Mouse (Mus musculus): ENCODE results near the gene Tnfrsf1a. TPM values are rescaled to one million over a fixed set of nuclear protein-coding genes. Genes with fewer than 3 reads are reported as not detected.
"Not testable (repeated sequence)": the region's sequence is repeated elsewhere in the genome, so short reads cannot be mapped to it uniquely, and the experiment has no call there.

Gene Tnfrsf1a
- polyA plus RNA-seq (2015; fragmentation: Nextera tagmentation; extraction: Ambion mirVana): 30.5 and 32.8 TPM in 2 replicates

DNA sequence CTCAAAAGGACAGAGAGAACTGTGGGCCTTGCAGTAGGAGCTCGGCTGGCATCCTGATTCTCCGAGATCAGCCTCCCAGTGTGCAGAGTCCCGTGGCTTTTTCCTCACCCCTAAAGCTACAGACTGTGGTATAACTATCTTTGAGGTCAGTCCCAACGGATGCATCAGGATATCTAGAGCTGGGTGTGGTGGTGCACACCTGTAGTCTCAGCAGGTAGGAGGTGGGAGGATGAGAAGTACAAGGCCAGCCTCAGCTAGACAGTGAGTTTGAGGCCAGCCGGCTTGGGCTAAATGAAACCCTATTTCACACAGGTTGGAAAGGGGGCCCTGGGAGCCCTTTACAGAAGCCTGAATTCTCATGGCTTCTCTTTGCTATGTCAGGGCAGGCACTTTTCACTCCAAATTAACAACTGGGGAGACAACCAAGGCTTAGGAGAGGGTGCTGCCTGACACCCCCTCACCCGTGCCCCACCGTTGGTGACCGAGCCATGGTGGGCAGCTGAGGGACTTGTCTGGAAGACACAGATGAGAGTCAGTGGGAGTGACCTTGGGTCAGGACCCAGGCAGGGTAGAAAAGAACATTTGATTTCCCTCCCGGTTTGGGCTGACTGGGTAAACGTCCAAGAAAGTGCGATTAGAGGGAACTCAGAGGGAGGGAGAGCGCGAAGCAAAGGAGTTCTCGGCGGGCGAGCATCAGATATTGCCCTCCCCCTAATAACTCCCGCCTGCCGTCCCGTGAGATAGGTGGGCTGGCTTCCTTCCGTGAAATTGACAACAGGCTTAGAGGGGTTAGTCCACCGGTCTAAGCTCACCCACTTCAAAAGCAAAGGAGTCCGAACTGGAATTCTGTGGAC, at the start of gene Tnfrsf1a:
Gene Tnfrsf1a, plus strand, starts transcription at position 642 of the 854 bp plus-strand sequence.
- peak within 1 kb of the TSS; percentile 78 for H3K27ac ChIP-seq (ENCODE audit: low read length)
- H3K27me3 ChIP-seq (ENCODE audit: control insufficient read depth, insufficient read depth, low read depth, low read length): no peaks in the 10 kb centered on the region
- H3K4me3 ChIP-seq (ENCODE audit: low read depth, low read length): peak within 1 kb of the TSS; percentile 68
- H3K4me2 ChIP-seq (ENCODE audit: low read depth, low read length): peak within 1 kb of the TSS; percentile 66
- 11% methylated on average over 22 of the region's 22 CpGs for WGBS (ENCODE audit: insufficient replicate concordance)
- no peak for ATAC-seq (ENCODE audit: low read depth)
- no peaks in the 10 kb centered on the region for H3K9me3 ChIP-seq (replicated peaks; ENCODE audit: control insufficient read depth, low read length)
- no peaks in the 10 kb centered on the region for H3K36me3 ChIP-seq (ENCODE audit: control insufficient read depth, insufficient read depth)
- peak within 1 kb of the TSS; percentile 75 for H3K9ac ChIP-seq (ENCODE audit: low read depth, low read length)
- peaks cover 28% of the 10 kb centered on the region for H3K4me1 ChIP-seq (ENCODE audit: control insufficient read depth, low read depth, low read length)

GRCm38 (mm10) chr6:125300982-125301381, 48.2 kb upstream of the Tnfrsf1a start:
- no peak overlapping the region for H3K27ac ChIP-seq (ENCODE audit: low read length)
- no peaks in the 10 kb centered on the region for H3K36me3 ChIP-seq (ENCODE audit: control insufficient read depth, insufficient read depth)
- H3K4me2 ChIP-seq (ENCODE audit: low read depth, low read length): no peak overlapping the region
- no peaks in the 10 kb centered on the region for H3K4me1 ChIP-seq (ENCODE audit: control insufficient read depth, low read depth, low read length)
- no peak for ATAC-seq (ENCODE audit: low read depth)
- no peak overlapping the region for H3K4me3 ChIP-seq (ENCODE audit: low read depth, low read length)
- H3K27me3 ChIP-seq (ENCODE audit: control insufficient read depth, insufficient read depth, low read depth, low read length): no peaks in the 10 kb centered on the region
- no peak overlapping the region for H3K9ac ChIP-seq (ENCODE audit: low read depth, low read length)
- WGBS (ENCODE audit: insufficient replicate concordance): 68% methylated on average over 1 of the region's 1 CpGs
- no peaks in the 10 kb centered on the region for H3K9me3 ChIP-seq (replicated peaks; ENCODE audit: control insufficient read depth, low read length)

GRCm38 (mm10) chr6:125302231-125302982, 46.8 kb upstream of the Tnfrsf1a start:
- Histone ChIP-seq H3K27ac (ENCODE audit: low read length) (no peak overlapping the region), H3K9ac (ENCODE audit: low read depth, low read length) (no peak overlapping the region), H3K9me3 (replicated peaks; ENCODE audit: control insufficient read depth, low read length) (no peaks in the 10 kb centered on the region), H3K36me3 (ENCODE audit: control insufficient read depth, insufficient read depth) (peaks cover 3% of the 10 kb centered on the region; the same call in 1 of the 2 replicates), H3K4me3 (ENCODE audit: low read depth, low read length) (no peak overlapping the region), H3K27me3 (ENCODE audit: control insufficient read depth, insufficient read depth, low read depth, low read length) (no peaks in the 10 kb centered on the region), H3K4me2 (ENCODE audit: low read depth, low read length) (no peak overlapping the region), H3K4me1 (ENCODE audit: control insufficient read depth, low read depth, low read length) (no peaks in the 10 kb centered on the region)
- 72% methylated on average over 24 of the region's 24 CpGs for WGBS (ENCODE audit: insufficient replicate concordance)
- peak; percentile 37; the same call in 1 of the 2 replicates for ATAC-seq (ENCODE audit: low read depth)

- 66% methylated on average over 4 of the region's 4 CpGs for WGBS (ENCODE audit: insufficient replicate concordance)
- Histone ChIP-seq H3K27ac (ENCODE audit: low read length) (no peak overlapping the region), H3K27me3 (ENCODE audit: control insufficient read depth, insufficient read depth, low read depth, low read length) (no peaks in the 10 kb centered on the region), H3K9me3 (replicated peaks; ENCODE audit: control insufficient read depth, low read length) (no peaks in the 10 kb centered on the region), H3K4me3 (ENCODE audit: low read depth, low read length) (no peak overlapping the region), H3K4me2 (ENCODE audit: low read depth, low read length) (no peak overlapping the region), H3K4me1 (ENCODE audit: control insufficient read depth, low read depth, low read length) (no peaks in the 10 kb centered on the region), H3K36me3 (ENCODE audit: control insufficient read depth, insufficient read depth) (peaks cover 3% of the 10 kb centered on the region; the same call in 1 of the 2 replicates), H3K9ac (ENCODE audit: low read depth, low read length) (no peak overlapping the region)
- ATAC-seq (ENCODE audit: low read depth): no peak
These were observed 45.9 kb upstream of the Tnfrsf1a start for GRCm38 (mm10) chr6:125303242-125303641.

- H3K4me2 ChIP-seq (ENCODE audit: low read depth, low read length); H3K4me1 ChIP-seq (ENCODE audit: control insufficient read depth, low read depth, low read length); ATAC-seq (ENCODE audit: low read depth); H3K27me3 ChIP-seq (ENCODE audit: control insufficient read depth, insufficient read depth, low read depth, low read length); H3K9ac ChIP-seq (ENCODE audit: low read depth, low read length); H3K27ac ChIP-seq (ENCODE audit: low read length); H3K36me3 ChIP-seq (ENCODE audit: control insufficient read depth, insufficient read depth); H3K4me3 ChIP-seq (ENCODE audit: low read depth, low read length); H3K9me3 ChIP-seq (replicated peaks; ENCODE audit: control insufficient read depth, low read length): not testable (repeated sequence)
- WGBS (ENCODE audit: insufficient replicate concordance): 64% methylated on average over 7 of the region's 7 CpGs
These were observed 44.8 kb upstream of the Tnfrsf1a start for GRCm38 (mm10) chr6:125304408-125304807.

GRCm38 (mm10) chr6:125305465-125305864, 43.7 kb upstream of the Tnfrsf1a start:
- no peak overlapping the region for H3K27ac ChIP-seq (ENCODE audit: low read length)
- H3K27me3 ChIP-seq (ENCODE audit: control insufficient read depth, insufficient read depth, low read depth, low read length): no peaks in the 10 kb centered on the region
- no peaks in the 10 kb centered on the region for H3K9me3 ChIP-seq (replicated peaks; ENCODE audit: control insufficient read depth, low read length)
- peaks cover 3% of the 10 kb centered on the region; the same call in 1 of the 2 replicates for H3K4me1 ChIP-seq (ENCODE audit: control insufficient read depth, low read depth, low read length)
- peaks cover 3% of the 10 kb centered on the region; the same call in 1 of the 2 replicates for H3K36me3 ChIP-seq (ENCODE audit: control insufficient read depth, insufficient read depth)
- no peak overlapping the region for H3K9ac ChIP-seq (ENCODE audit: low read depth, low read length)
- H3K4me2 ChIP-seq (ENCODE audit: low read depth, low read length): no peak overlapping the region
- 68% methylated on average over 6 of the region's 6 CpGs for WGBS (ENCODE audit: insufficient replicate concordance)
- no peak overlapping the region for H3K4me3 ChIP-seq (ENCODE audit: low read depth, low read length)
- ATAC-seq (ENCODE audit: low read depth): no peak

DNA sequence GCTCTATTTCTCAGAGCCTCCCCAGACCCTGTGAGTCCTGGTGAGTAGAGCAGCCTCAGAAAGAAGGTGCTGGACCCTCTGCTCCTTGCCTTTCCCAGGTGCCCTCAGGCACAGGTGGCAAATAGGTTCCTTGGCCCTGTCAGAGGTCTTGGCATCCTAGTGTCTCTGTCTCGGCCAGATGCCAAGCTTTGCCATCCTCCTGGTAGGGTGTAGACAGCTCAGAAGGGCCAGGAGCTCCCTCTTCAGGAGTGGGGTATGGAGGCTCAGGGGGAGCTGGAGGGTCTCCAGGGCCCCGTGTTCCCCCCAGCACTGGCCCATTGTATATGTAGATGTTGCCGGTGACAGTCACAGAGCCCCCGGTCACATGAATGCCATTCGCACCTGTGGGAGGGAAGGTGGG, 42.1 kb upstream of the Tnfrsf1a start:
- Histone ChIP-seq H3K27ac (ENCODE audit: low read length) (no peak overlapping the region), H3K9me3 (replicated peaks; ENCODE audit: control insufficient read depth, low read length) (no peaks in the 10 kb centered on the region), H3K27me3 (ENCODE audit: control insufficient read depth, insufficient read depth, low read depth, low read length) (no peaks in the 10 kb centered on the region), H3K4me2 (ENCODE audit: low read depth, low read length) (no peak overlapping the region), H3K36me3 (ENCODE audit: control insufficient read depth, insufficient read depth) (peaks cover 3% of the 10 kb centered on the region; the same call in 1 of the 2 replicates), H3K9ac (ENCODE audit: low read depth, low read length) (no peak overlapping the region), H3K4me1 (ENCODE audit: control insufficient read depth, low read depth, low read length) (peaks cover 3% of the 10 kb centered on the region), H3K4me3 (ENCODE audit: low read depth, low read length) (no peak overlapping the region)
- ATAC-seq (ENCODE audit: low read depth): no peak
- WGBS (ENCODE audit: insufficient replicate concordance): 77% methylated on average over 5 of the region's 5 CpGs

GRCm38 (mm10) chr6:125308921-125309320, 40.2 kb upstream of the Tnfrsf1a start:
- no peak overlapping the region for H3K9ac ChIP-seq (ENCODE audit: low read depth, low read length)
- no peak overlapping the region for H3K4me2 ChIP-seq (ENCODE audit: low read depth, low read length)
- H3K27ac ChIP-seq (ENCODE audit: low read length): no peak overlapping the region
- no peak overlapping the region for H3K4me3 ChIP-seq (ENCODE audit: low read depth, low read length)
- no peaks in the 10 kb centered on the region; the same call in 1 of the 2 replicates for H3K27me3 ChIP-seq (ENCODE audit: control insufficient read depth, insufficient read depth, low read depth, low read length)
- WGBS (ENCODE audit: insufficient replicate concordance): 52% methylated on average over 13 of the region's 13 CpGs
- peaks cover 3% of the 10 kb centered on the region; the same call in 1 of the 2 replicates for H3K36me3 ChIP-seq (ENCODE audit: control insufficient read depth, insufficient read depth)
- H3K4me1 ChIP-seq (ENCODE audit: control insufficient read depth, low read depth, low read length): peaks cover 3% of the 10 kb centered on the region
- no peak for ATAC-seq (ENCODE audit: low read depth)
- no peaks in the 10 kb centered on the region for H3K9me3 ChIP-seq (replicated peaks; ENCODE audit: control insufficient read depth, low read length)
